Mouse (Mus musculus): ENCODE results near the gene Auts2.

The Auts2 gene

DNA sequence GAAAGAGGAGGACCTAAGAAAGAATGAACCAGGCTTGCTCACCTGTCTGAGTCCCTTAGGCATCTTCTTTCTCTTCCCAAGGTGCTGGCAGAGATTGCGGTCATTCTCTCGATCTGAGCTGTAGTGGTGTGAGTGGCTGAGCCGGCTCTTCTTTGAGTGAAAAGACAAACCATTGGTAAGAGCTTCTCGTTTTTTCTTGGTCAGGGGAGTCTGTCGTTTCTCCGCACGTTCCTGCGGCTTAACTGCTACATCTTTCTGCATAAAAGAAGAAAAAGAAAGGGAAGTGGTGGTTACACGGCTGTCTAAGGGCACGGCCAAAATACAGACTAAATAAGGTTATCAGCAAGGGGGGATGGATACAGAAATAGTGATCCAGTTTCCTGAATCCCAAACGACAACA is 284.3 kb downstream of the Auts2 start:
- no peak for DNase-seq (ENCODE audit: low spot score)

DNA sequence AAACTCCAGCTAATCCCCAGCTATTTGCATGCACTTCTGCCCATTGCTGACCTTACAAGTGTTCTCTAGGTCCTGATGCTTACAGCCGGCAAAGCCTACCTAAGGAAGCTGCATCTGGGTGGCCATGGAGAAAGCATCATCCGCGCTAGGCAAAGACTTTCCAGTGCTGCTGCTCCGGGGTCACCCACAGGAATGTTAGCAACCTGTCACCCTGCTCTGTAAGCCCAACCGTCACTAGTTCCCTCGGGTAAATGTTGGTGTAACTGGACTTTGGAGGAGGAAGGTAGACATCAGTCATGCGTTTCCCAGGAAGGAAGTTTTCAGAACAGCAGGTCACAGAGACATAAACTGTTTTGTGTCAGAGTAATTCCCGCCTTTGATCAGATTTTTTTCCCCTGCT is 287.6 kb downstream of the Auts2 start:
- DNase-seq (ENCODE audit: low spot score), result no peak

DNA sequence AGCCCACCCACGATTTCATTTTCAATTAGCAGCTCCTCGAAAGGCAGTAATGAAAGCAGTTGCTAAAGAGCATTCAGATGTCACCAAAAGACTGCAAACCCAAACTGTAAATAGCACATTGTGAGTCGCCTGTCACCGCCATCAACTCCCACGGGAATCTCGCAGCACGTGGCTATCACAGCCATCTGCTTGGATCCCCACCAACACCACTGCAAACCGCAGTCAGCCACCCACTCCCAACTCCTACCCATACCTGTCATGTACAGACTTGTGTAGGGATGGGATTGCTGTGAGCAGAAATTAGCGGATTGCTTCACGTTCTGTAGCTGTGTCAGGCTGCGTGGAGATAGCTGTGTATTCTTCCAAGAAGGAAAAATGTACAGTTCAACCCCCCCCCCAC is 293.6 kb downstream of the Auts2 start:
- DNase-seq (ENCODE audit: low spot score), result peak; percentile 74

DNA sequence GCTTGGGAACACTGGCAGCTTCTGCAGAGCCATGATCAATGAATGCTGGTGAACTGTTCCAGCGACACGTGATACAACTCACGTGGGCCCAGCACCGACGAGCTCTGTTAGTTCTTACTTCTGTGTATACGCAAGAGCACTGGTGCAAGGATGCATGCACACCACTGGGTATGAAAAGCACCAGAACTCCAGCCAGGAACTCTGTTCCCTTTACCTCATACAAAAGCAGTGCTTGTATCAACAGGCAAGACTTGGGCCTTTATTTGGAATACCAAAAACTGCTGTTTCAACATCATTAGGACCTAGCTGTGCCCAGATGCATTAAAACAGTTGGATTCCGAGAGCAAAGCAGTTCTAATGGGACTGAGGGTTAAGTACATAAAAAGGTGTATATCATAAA is 295.1 kb downstream of the Auts2 start:
- DNase-seq (ENCODE audit: low spot score), result no peak

DNA sequence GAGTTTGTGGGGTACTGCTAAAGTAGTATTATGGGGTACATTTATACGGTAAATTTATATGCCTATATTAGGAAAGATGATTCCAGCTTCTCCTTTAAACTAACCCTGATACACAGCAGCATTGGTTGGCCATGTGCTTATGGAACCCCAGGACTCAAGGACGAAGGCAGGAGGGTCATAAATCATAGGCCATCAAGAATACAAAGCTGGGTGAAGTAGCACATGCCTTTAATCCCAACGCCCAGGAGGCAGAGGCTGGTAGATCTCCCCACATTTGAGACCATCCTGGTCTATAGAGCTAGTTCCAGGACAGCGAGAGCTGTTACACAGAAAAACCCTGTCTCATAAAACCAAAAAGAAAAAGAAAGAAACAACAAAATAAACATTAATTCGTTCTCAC is 307.7 kb downstream of the Auts2 start:
- no peak for DNase-seq (ENCODE audit: low spot score)

DNA sequence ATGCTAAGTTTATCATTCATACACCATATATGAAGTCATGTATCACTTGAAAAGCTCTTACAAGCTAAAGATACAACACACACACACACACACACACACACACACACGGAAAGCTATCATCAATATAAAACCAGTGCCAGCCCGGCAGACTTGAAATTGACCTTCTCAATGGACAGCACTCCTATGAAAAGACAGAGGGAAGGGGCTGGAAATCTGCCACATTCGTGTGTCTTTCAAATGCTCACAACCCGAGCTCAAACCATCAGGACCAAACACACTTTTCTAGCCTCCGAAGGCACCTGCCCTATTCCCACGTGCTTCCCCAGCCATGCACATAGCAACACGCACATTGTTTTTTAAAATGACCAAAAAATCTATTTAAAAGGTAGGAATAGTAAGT is 308.7 kb downstream of the Auts2 start:
- no peak for DNase-seq (ENCODE audit: low spot score)

DNA sequence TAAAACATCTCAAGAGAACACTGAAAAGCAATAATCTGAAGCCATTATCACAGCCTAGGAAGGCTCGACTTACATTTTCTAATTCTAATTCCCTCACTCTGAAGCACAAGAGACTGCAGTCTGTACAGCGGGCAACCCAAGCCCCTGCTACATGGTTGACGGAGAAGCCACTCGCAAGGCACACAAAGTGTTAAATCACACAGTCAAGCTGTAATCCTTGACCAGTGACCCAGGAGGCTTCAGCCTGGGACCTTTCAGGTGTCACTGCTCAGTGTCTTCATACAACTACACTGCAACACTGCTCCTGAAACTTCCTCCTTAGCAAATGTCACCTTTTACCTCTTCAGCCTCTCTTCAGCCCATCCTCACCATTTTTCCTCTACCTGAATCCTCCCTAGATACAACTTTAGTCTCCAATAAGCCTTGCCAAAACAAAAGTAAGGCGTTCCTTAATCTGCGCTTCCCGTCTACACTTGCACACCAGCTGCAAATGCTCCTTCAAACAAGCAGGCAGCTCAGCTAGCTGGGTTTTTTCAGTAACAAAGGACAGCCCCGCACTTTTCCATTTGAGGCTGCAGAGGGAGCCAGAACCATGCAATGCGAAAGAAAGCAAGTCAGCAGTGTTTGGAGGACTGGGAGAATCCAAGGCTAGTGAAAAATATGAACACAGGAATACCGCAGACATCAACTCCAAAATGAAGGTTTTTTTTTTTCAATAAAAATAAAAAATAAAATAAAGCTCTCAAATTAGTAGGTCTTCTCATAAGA is 311.7 kb downstream of the Auts2 start:
- DNase-seq (ENCODE audit: low spot score), result peak; percentile 62

DNA sequence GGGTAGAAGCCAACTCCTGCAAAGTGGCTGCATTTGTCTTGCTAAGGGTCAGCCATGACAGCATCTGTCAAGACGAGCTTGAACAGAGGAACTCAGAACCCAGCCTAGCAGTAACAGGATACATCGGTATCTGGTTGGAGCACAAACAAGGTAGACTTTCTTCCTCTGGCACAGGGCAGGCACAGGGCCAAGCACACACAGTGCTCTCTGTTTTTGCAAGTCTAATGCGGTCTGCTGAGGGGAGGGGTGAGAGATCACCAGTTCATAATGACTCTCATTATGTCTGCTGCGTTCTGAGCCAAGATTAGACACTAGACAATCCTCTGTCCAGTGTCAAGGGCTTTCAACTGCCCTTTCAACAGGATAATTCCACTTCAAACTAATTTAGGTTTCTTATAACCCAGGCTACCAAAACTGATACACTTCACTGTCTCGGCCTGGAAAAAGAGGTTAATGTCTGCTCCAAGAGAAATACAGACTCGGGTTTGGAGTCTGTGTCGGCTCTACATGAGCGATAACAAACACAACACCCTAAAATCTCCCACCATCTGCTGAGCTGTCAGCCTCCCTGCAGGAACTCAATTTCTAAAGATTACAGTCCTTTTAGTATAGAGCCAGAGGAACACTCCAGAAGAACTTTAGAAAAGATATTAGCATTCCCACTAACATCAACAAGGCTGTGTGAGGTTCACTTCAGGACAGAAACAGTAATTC is 313.3 kb downstream of the Auts2 start:
- DNase-seq (ENCODE audit: low spot score), result peak; percentile 70

DNA sequence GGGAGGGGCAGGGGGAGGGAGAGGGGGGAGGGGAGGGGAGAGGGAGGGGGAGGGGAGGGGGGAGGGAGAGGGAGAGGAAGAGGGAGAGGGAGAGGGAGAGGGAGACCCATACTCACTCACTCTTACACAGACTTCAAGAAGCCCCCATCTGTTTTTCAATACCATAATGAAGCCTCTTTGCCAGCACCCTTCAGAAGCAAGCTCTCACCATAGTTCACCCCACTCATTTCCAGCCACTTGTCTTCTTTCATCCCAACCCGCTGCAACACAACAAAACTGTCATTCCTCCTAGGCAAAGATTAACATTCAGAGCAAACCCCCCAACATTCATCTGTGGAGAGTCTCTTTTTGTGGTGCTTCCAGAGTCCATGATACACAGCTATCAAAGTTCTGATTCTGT is 314.1 kb downstream of the Auts2 start:
- no peak for DNase-seq (ENCODE audit: low spot score)

DNA sequence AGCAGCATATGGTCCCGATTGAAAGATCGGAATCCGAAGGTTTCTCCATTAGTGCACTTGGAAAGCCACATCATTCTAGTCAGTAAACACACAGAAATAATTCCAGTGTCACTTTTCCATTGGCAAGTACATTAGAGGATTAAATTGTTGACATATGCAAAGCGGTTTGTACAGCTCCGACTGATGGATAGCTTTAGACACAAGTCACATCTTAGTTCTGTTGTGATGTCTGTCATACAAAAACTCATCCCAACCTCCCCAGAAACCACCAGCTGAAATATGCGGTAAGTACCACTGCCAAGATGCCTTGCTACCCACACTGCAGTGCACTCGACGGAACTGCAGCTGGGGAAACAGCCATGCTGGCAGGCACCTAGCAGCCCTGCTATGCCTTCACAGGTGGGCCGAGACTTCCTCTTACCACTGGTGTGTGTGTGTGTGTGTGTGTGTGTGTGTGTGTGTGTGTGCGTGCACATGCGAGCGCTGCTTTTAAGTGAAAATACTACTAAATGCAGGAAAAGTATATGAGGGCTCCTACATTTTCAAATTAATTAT is 322.7 kb downstream of the Auts2 start:
- no peak for DNase-seq (ENCODE audit: low spot score)

DNA sequence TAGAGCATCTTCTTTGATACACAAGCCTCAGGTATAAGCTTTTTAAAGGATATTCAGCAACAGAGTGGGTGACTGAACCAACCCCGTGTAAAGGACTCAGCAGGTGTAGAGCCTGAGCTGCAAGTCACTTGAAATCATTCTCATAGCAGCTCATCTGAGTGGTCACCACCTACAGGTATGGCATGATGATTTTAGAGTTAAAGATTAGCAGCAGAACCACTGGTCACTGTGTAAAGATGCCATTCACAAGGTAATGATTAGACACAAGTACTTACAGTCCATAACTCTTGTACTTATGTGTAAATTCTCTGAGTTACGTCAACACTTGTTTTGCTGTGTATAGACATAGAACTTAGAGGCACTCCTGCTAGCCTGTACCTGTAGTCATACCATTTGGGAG is 327.0 kb downstream of the Auts2 start:
- no peak for DNase-seq (ENCODE audit: low spot score)

DNA sequence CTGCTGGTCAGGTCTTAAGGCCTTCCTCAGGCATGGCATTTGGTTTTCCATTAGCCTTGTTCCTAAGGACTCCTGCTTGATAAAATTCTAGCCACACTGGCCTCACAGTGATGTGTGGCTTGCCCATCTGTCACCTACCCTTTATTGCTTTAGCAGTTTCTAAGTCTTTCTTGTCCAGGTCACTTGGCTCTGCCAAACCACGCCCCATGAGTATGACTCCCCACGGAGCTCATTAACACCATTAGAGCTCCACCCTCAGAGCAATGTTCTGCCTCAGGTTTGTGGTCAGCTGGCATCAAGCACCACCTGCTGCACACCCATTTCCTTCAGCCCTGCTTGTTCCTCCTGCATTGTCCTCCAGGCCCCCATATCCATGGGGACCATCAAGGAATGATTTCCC is 330.7 kb downstream of the Auts2 start:
- DNase-seq (ENCODE audit: low spot score), result no peak

DNA sequence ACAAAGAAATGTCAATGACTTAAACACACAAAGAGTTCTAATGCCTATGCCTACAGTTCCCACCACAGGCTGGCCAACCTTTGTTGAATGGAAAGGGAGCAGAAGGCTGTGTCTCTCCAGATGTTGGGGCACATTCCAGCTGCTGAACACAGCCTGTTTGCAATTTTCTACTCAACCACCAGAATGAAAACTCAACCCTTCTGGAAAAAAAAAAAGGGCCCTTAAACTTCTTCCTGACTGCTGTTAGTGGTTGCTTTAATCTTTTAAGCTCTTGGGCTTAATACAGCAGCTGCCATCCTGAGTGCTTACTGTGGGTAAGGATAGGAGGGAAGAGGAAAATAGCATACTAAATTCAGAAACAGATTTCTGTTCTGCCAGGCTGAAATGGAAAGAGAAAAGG is 333.4 kb downstream of the Auts2 start:
- DNase-seq (ENCODE audit: low spot score), result no peak

DNA sequence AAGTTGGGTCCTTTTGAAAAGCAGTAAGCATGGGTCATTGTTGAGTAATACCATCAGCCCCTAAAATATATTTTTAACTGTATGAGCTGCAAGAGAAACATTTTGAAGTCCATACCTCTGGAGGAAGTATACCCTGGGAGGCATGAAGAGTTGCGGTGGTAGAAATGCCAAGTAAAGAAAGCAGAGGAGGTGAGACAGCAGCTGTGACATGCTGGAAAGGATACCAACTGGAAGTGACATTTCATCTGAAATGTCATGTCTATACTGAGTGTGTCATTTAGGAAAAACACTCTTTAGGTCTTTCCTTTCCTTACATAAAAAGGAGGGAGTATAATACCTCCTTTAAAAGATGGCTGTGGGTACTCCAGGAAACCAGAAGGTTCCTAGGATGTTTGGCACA is 336.9 kb downstream of the Auts2 start:
- DNase-seq (ENCODE audit: low spot score), result no peak

DNA sequence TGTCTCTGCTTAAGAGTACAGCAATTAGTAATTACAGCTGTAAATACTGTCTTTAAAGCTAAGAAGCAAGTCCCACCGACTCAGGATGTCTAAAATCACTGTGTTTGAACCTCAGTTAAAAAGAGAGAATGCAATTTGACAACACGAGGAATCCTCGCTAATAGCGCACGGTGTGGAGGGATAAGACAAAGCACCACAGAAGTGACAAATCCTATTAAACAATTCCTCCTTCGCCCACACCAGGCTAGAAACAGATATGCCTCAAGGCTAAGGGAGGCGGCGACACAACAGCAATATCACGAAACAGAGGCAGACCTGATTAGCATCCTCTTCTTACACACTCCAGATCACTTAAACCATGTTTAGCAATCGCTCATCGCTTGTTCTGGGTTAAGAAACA is 339.3 kb downstream of the Auts2 start:
- DNase-seq (ENCODE audit: low spot score), result no peak

DNA sequence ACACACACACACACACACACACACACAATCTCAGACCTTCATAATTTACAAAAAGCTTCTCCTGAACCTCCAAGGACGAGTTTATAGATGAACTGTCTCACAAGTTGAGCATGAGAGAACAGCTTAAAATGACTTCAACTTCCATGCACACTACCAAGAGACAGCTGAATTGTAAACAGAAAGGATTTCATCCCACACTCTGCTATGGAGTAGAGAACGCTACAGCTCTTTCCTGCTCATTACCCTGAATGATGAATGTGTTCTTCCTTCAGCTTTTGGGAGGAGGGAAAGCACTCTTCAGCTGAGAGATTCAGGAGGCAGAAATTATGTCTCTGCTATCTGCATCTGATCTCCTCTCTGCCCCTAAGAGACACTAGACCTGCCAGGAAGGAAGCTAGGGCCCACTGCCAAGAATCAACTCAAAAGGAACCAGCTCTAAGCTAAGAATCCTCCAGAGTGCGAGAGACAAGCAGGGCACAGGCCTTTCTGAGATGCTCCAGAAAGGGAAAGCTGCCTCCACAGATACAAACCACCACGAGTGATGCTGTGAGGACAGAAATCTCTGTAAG is 342.0 kb downstream of the Auts2 start:
- no peak for DNase-seq (ENCODE audit: low spot score)

DNA sequence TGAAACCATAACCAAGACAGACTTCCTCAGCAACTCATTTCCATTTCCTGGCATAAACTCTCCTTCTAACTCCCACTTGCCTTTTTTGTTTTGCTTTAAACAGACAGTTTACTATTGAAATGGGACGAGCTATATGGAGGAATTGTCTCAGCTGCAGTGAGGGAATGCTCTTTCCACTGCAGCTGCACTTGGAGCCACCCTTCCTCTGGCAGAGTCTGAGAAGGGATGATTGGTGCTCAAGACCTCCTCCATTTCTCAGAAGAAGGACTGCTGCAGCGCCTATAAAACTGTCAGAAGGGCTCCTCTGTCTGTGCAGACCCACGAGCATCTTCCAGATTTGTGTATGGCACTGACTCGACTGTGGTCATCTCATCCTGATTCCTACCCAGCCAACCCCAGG is 342.5 kb downstream of the Auts2 start:
- DNase-seq (ENCODE audit: low spot score), result no peak

DNA sequence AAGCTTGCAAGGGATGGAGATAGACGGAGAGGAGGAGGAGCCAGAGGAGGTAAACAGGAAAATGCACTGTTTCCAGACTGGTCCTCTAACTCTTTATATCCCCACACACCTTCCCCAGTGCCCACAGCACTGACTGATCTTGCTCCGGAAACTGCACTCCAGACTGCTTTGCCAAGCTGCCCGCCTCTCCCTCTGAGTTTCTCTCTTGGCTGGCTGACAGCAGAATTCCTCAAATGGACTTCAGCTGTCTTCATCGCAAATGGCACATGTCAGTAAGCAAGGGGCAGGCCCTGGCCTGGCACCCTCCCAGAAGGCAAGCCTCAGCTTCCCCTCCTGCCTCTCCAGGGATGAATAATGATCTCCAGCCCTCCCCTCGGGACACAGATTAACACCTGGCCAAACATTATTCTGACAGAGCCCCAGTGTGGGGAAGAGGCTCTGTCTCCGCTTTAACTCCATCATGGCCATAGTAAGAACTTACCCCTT is 348.1 kb downstream of the Auts2 start:
- DNase-seq (ENCODE audit: low spot score), result no peak

DNA sequence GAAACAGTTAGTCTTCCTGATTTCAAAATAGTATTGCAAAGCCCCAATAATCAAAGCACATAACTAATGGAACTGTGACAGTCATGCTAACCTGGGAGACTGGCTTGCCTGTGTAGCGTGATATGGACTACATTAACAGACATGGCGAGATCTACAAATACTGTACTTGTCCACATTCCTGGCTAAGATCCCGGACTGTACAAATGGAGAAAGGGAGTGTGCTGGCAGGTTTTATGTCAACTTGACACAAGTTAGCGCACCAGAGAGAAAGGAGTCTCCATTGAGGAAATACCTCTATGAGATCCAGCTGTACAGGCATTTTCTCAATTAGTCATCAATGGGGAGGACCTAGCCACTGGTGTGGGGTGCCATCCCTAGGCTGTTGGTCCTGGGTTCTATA is 353.0 kb downstream of the Auts2 start:
- DNase-seq (ENCODE audit: low spot score), result no peak

DNA sequence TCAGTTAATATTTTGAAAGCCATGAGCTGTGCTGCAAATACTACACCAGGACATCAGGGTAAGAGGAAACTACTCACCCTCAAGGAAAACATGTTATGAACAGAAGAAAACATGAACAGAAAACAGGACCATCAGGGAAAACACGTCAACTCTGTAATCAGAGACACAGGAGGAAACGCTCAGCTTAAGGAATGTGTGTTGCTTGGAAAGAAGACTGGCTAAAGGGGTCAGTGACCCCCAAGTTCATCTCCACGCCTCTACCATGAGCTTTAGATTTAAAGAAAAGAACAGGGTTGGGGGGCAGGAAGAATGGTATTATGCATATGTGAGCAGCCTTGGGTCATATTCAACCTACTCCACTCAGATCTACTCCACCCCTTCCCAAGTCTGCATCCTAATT is 356.5 kb downstream of the Auts2 start:
- no peak for DNase-seq (ENCODE audit: low spot score)

DNA sequence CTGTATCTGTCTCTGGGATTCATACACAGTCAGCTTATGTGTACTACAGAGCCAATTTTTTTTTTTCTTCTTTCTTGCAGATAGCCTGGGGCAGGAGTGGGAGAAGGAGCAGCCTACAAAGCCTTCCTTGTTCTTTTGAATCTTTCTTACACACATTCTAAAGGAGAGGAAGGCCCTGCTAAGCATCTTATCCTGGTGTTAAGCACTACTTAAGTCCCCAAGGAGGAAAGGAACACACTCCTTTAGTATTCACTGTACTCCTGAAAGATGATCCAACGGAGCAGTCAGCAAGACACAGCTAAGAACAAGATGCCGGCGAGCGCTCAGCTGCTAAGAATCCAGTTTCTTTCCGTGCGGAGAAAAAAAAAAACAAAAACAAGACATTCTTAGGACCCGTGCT is 356.9 kb downstream of the Auts2 start:
- no peak for DNase-seq (ENCODE audit: low spot score)

DNA sequence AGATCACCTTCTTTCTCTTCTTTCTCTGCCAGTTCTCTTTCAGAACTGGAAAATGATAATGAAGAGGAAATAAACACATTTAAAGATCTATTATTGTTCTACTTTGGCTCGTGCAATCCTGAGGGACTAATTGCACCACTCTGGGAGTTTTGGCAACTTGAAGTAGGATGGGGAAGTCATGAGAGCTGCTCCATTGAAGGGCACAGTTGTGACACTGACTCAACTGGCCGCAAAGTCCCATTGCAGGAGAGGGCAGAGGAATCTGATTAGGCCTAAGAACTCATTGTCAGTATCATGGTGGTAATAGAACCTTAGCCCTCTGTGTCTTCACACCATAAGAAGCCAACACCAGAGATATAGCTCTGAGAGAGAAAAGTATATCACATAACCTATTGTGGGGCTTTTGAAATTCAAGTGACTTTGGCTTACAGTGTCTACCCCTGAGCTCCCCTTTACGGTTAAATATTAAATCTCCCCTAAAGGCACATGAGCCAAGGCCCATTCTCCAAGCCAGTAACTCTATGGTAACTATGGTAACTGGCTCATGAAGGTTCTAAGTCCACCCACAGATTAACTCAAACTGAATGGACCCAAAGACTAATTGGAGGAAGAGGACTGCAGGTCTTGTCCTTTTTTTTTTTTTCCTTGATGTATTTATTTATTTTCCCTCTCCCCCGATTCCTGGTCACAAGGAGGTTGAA is 358.6 kb downstream of the Auts2 start:
- DNase-seq (ENCODE audit: low spot score), result no peak

All from left cerebral cortex, adult 11 months (tissue).